Mouse (Mus musculus) spleen, postnatal 36 days (tissue): ENCODE measurements at regions not wholly inside any gene's neighbourhood (a gene's known extent, or its start where the extent isn't known, plus 50 kb on each side); places are given as distances from the start of the nearest gene placed in this dataset.

Source experiments
- DNase-seq, 2 experiments: peaks; one replicate each; pipeline ENCODE4 v3.0.0; 2022; ENCODE audit warnings: low spot score in 2 of 2, mixed read lengths in 1 of 2

- no peak for DNase-seq
These were observed 379.0 kb upstream of the Nrp1 start for GRCm38 (mm10) chr8:127979180-127980030.

GRCm38 (mm10) chr8:127982165-127982564 is 376.2 kb upstream of the Nrp1 start:
- peak in 1 of 2 experiments; percentile 1 for DNase-seq

GRCm38 (mm10) chr8:127985616-127986015 is 372.8 kb upstream of the Nrp1 start:
- no peak for DNase-seq

- no peak for DNase-seq
These were observed 369.5 kb upstream of the Nrp1 start for GRCm38 (mm10) chr8:127988887-127989286.

GRCm38 (mm10) chr8:127994898-127995297 is 363.5 kb upstream of the Nrp1 start:
- no peak for DNase-seq

DNA sequence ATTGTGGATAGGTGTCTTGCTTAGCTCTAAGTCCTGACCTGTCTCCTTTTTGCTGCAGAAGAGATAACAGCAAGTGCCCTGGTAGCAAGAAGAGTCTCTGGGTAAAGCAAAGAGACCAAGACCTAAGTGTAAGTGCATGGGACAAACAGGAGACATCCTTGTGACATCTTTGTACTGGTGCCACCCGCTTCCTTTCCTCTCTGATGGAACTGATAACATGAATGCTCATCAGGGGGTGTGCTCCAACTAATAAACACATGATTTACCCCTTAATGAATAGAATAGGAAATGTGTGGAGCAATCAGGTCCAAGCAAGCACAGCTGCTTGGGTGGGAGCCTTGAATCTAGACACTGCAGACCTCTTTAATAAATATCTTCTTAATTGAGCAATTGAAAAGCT is 362.9 kb upstream of the Nrp1 start:
- no peak for DNase-seq

DNA sequence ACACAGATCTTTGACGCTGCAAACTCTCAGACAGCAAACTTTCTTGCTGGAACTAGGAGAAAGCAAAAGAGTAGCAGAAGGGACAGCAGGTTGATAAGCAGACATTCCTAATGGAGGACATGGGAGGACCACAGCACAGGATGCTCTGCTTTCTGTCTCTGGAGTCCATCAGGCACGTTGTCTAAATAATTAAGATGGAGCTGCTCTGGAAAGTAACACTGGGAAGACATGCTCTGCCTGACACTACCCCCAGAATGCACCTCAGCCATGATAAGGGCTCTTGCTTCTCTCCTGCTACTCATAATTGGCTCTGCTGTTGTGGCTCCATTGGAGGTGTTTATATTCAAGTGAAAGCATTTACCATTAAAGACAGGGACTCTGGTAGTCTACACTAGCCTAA is 356.0 kb upstream of the Nrp1 start:
- DNase-seq = no peak

- DNase-seq = no peak
These were observed 355.6 kb upstream of the Nrp1 start for GRCm38 (mm10) chr8:128002806-128003205.

DNA sequence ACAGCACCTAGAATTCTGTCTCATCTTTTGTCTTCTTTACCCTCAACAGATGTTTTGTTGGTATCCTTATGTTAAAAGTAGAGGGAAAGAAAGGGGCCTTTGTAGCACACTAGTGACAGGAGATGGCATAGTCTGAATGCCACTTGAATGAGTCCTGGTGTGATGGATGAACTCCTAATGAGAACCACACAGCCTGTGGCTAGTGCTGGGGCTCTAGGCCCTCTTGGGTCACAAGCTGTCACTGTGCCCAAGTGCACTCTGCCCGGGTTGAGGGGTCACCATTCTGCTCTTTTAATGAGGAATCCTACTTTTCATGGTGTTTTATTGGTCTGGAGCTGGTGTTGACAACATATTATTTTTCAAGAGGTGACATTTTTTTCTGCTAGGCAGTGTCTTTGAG is 355.0 kb upstream of the Nrp1 start:
- no peak for DNase-seq

- no peak for DNase-seq
These were observed 354.5 kb upstream of the Nrp1 start for GRCm38 (mm10) chr8:128003881-128004286.

GRCm38 (mm10) chr8:128009393-128010010 is 348.9 kb upstream of the Nrp1 start:
- DNase-seq = no peak

DNA sequence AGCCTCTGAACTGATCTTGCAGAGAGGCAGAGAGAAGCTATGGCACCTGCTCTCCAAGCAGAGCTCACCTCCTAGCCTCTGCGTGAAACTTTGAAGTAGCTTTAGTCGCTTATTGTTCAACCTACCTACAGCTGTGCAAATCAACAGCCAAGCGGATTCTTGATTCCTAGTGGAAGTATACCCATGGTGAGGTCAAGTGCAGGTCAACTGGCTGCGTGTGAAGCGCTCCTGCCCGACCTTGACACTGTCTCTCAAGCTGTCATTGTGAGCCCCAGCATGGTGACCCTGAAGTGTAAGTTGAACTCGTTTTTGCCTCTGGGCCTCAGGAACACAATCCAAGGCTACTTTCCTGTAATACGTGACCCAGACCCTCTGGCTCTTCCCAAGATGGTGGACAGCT is 341.2 kb upstream of the Nrp1 start:
- no peak for DNase-seq

DNA sequence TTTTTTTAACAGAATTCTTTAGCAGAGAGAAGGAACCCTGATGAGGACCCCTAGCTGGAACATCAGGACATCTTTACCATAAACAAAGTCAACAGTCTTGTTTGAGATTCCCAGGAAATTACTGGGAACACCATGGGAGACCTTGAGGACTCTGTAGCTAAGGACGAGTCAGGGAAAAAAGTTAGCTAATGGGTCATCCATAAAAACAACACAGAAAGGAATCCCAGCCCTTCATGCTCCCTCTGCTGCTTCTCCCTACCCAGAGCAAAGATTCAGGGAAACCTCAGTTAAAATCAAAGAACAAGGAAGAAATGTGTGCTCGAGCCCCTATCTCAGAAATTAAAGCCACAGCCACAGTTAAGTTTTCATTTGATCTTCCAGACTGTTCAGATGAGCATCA is 334.7 kb upstream of the Nrp1 start:
- no peak for DNase-seq

- no peak for DNase-seq
These were observed 333.6 kb upstream of the Nrp1 start for GRCm38 (mm10) chr8:128024774-128025222.

- DNase-seq = peak in 1 of 2 experiments; percentile 8
These were observed 333.1 kb upstream of the Nrp1 start for GRCm38 (mm10) chr8:128025251-128025856.

DNA sequence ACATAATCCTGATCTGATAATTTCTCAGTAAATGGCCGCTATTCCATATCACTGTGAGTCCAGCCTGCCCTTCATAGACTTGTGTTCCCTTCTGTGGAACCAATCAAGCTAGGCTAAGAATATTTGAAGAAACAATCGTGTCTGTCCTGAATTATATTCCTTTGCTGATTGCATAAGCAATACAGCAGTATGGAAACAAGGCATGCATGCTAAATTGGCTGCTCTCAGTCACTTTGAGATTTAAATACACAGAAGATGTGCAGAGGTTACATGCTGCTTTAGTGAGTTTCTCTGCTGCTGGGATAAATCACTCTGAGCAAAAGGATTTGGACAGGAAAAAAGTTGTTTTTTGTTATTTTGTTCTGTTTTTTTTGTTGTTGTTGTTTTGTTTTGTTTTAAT is 331.4 kb upstream of the Nrp1 start:
- no peak for DNase-seq

DNA sequence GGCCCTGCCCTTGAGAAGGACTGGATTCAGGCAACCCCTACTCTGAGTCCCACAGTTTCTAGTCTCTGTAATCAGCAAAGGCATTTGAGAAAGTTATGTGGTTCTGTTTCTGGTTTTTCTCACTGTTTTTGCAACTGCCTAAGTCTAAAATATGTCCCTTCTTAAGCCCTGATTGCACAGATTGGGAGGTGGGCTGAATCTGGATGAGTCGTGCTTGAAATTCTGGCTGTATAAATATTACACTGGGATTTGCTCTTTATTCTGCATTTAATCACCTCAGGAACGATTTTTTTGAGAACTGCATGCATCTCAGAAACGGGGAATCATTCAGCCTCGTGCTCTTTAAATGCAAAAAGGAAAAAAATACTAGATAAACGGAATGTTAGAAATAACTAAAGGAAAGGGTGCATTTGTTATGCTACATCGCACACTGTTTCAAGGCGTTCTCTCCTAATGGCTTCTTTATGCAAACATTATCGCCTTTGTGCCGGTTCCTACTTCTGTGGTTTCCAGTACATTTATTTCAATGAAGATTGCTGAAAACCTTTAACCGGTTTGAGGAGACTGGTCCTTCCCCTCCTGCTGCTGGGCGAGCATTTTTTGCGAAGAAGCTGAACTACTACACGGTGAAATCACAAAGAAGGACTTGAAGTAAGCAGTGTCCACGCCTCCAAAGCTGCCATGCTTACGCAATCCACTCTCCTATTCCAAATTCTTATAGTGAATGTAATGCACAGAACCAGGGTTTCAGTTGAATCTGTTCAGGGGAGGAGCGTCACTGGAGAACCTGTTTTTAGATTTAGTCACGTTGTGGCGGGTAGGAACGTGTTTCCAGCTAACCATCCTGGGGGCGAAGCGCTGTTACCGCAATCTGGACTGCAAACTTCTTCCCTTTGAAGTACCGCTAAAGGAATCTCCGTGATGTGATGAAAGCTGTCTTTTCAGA is 327.8 kb upstream of the Nrp1 start:
- DNase-seq = no peak

DNA sequence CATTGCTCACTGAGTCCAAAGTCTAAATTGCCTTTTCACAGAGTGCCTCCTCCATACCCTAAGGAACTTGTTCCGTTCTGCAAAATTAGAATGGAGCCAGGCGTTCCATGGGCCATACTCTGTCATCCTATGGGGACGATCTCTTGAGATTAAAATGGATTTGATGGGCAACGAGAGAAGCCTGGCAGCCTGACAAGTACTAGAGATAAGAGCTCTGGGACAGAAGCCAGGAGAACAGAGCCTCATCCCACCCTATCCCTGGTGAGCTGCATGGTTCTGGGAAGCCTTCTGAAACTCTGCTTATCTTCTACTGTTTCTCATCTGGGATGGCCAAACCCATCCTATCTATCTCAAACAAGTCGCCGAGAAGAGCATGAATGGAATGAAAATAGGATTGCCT is 324.3 kb upstream of the Nrp1 start:
- no peak for DNase-seq

GRCm38 (mm10) chr8:128035672-128036071 is 322.7 kb upstream of the Nrp1 start:
- no peak for DNase-seq

- peak in 1 of 2 experiments; percentile 6 for DNase-seq
These were observed 318.9 kb upstream of the Nrp1 start for GRCm38 (mm10) chr8:128039341-128040064.

DNA sequence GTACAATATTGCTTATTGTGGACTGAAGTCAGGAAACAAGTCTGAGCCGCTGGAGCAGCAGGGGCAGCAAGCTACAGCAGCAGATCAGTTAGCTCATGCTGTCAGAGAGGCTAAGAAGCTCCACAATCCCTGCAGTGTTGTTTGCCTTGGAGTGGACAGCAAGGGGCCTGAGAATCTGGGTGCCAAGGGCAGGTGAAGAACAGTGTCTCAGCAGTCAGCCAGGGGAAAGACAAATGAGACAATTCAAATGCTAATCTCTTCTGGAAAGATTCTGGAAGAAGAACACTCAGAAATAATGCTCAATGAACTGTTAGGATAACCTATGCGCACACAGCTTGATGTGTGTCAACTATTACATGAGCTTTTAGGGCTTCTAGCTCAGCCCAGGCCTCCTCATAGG is 315.5 kb upstream of the Nrp1 start:
- no peak for DNase-seq
